Mouse (Mus musculus) lung, postnatal 0 days (tissue): Measurements from ENCODE around the gene Vwa3b.

Experiments
- CTCF ChIP-seq: IDR thresholded peaks from 2 replicates; pipeline ENCODE4 v1.5.1; 2016; ENCODE audit warnings: antibody characterized with exemption, mild to moderate bottlenecking
- EP300 ChIP-seq: IDR thresholded peaks from 2 replicates; pipeline ENCODE4 v1.6.1; 2016; ENCODE audit warnings: antibody characterized with exemption, mild to moderate bottlenecking, control low read depth

DNA sequence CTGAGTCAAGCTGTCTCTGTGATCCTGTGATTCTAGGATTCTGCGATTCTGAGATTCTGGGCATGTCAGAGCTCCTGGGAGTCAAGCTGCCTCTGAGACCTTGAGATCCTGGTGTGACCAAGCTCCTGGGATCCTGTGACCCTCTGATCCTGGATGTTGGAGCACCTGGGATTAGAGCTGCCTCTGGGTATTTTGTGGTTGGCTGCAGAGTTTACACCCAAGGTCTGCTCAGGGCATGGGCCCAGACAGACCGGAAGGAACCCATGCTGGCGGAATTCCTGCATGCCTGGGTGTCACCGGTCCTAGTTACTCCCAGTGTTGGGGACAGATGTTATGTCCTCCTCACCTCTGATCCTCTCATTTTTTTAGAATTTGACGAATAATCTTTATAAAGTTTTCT is 32.1 kb upstream of the Vwa3b start:
- TF ChIP-seq CTCF (no peak), EP300 (no peak)
